Mouse (Mus musculus) cerebellum, postnatal 10 days (tissue): ENCODE measurements at regions not wholly inside any gene's neighbourhood (a gene's known extent, or its start where the extent isn't known, plus 50 kb on each side); places are given as distances from the start of the nearest gene placed in this dataset.
"Not testable (repeated sequence)": the region's sequence is repeated elsewhere in the genome, so short reads cannot be mapped to it uniquely, and the experiment has no call there.

Experiments
- DNase-seq, 2 experiments: peaks; one replicate each; pipeline ENCODE4 v3.0.0; 2021; ENCODE audit warnings: mixed read lengths in 2 of 2

DNA sequence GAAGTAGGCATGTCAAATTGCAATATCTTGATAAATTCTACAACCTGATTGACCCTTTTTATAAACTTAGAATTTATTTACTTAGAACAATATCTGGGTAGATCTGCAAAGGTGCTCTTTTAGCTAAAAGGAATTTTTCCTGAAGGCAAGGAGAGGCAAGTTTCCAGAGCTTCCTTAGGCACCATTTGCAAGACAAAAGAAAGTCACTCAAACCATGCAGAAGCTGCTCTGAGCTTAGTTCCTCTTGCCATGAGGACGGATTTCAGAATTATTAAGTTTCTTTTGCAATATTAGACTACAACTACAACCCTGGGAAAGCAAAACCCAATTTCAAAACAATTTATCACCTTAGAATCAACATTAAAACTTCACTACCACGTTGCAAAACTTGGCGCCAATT, 429.2 kb upstream of the Magi2 start:
- DNase-seq: not testable (repeated sequence)

GRCm38 (mm10) chr5:18799511-18799910, 427.3 kb upstream of the Magi2 start:
- peak in 1 of 2 experiments; percentile 11 for DNase-seq
